Mouse (Mus musculus) sigmoid colon, adult 10 weeks (tissue): ENCODE results near the gene Dnah6. TPM values are rescaled to one million over a fixed set of nuclear protein-coding genes. Genes with fewer than 3 reads are reported as not detected.

Experiments
- polyA plus RNA-seq: library from polyadenylated mRNA; stranded (reverse); fragments of 350-450 nt; fragmentation: Illumina TruSeq; extraction: RNeasy Lipid Tissue Mini Kit (QIAGEN cat#74804); gene quantifications from one replicate; pipeline ENCODE4 v1.2.3, GENCODE M21; 2014; ENCODE audit warnings: low read depth, low replicate concordance

Dnah6 gene
- 0.03 TPM for polyA plus RNA-seq

GRCm38 (mm10) chr6:73221189-73221957, at the start of gene Dnah6:
Gene Dnah6 (minus strand): TSS chr6:73221651.

GRCm38 (mm10) chr6:73248237-73249048, 27.0 kb upstream of the Dnah6 start, which contains the start of gene Suclg1:
Gene Suclg1 (plus strand): TSS chr6:73248382.

Other genes with a start within 250 kb of the Dnah6 start
- gene Suclg1, start 26.7 kb upstream of the Dnah6 start, polyA plus RNA-seq, result 204 TPM
- gene 4931417E11Rik, start 248.0 kb upstream of the Dnah6 start, polyA plus RNA-seq, result not detected